Mouse (Mus musculus) liver, adult 2 months (tissue): Measurements from ENCODE around the gene Lrrfip1.

Experiments
- CTCF ChIP-seq: fragments of 200-500 bp; IDR thresholded peaks from 2 replicates; pipeline ENCODE4 v1.5.1; 2011; ENCODE audit warnings: low read depth, low read length, control low read depth
- POLR2A ChIP-seq: fragments of 200-500 bp; IDR thresholded peaks from 2 replicates; pipeline ENCODE4 v1.6.1; 2011; ENCODE audit warnings: low read length, control low read depth; ENCODE audit not compliant: insufficient read depth; ENCODE audit errors: extremely low read depth

DNA sequence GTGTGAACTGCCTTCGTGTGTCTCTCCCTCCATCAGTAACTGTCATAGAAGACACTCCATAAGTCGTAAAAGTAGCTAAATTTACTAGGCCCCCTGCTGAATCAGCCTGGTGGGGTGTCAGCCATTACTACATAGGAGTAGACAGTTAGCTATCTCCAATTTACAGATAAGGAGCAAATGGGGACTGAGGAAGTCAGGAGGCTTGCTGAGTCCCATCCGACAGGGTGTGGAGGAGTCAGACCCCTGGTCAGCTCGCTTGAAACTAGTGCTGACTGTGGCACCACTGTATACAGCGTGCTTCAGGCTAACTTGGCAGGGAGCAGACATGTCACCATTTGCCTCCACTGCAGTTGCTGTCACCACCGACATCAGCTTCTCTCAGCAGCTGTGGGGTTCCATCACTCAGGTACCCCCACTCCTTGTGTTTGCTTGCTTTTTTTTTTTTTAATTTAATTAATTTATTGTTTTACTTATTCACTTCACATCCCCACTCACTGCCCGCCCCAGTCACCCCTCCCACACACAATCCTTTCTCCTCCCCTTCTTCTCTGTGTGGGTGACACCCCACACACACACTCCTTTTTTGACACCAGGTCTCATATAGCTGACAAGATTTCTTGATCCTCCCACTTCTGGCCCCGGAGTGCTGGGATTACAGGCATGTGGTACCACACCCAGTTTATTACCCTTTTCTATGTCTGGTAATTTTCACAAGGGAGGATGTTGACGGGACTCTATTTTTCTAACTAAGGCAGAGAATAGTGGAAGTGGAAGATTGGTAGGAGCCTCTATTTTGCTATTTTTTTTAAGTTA is 61.5 kb downstream of the Lrrfip1 start:
- TF ChIP-seq POLR2A: no peak
- no peak for TF ChIP-seq CTCF
